Mouse (Mus musculus) kidney, adult 2 months (tissue): ENCODE data around the gene Klf12.

Experiments used
- CTCF ChIP-seq: fragments of 200-500 bp; conservative IDR thresholded peaks from 2 replicates; pipeline ENCODE4 v1.5.1; 2011; ENCODE audit warnings: low read depth, mild to moderate bottlenecking, control low read depth, low read length, moderate library complexity, mixed read lengths; ENCODE audit not compliant: insufficient read depth, insufficient read length
- POLR2A ChIP-seq: fragments of 200-500 bp; IDR thresholded peaks from one replicate; pipeline ENCODE4 v1.6.1; 2011; ENCODE audit warnings: low read depth, low read length, control low read depth

GRCm38 (mm10) chr14:100119866-100120265 is 164.6 kb downstream of the Klf12 start:
- TF ChIP-seq POLR2A = no peak
- no peak for TF ChIP-seq CTCF
